Mouse (Mus musculus): ENCODE results near the gene Olfr814.

- TF ChIP-seq POLR2A (IDR thresholded peaks at IDR 0.05; ENCODE audit: borderline replicate concordance, control insufficient read depth, low read depth, low read length) (no peak), CTCF (IDR thresholded peaks at IDR 0.05; ENCODE audit: control insufficient read depth, insufficient read depth, low read length) (no peak)
Observed at GRCm38 (mm10) chr10:129885934-129886333, 6.3 kb upstream of the Olfr814 start.
